Mouse (Mus musculus) ES-Bruce4 (cell line): ENCODE measurements at regions not wholly inside any gene's neighbourhood (a gene's known extent, or its start where the extent isn't known, plus 50 kb on each side); places are given as distances from the start of the nearest gene placed in this dataset.

ENCODE experiments used
- CTCF ChIP-seq: IDR thresholded peaks from one replicate; pipeline ENCODE4 v1.8.1; 2011; ENCODE audit warnings: low read depth, low read length
- EP300 ChIP-seq: IDR thresholded peaks from 2 replicates; pipeline ENCODE4 v1.6.1; 2011; ENCODE audit warnings: low read depth, low read length; ENCODE audit not compliant: insufficient read depth
- POLR2A ChIP-seq: IDR thresholded peaks from one replicate; pipeline ENCODE4 v1.8.1; 2011; ENCODE audit warnings: low read length; ENCODE audit not compliant: insufficient read depth

DNA sequence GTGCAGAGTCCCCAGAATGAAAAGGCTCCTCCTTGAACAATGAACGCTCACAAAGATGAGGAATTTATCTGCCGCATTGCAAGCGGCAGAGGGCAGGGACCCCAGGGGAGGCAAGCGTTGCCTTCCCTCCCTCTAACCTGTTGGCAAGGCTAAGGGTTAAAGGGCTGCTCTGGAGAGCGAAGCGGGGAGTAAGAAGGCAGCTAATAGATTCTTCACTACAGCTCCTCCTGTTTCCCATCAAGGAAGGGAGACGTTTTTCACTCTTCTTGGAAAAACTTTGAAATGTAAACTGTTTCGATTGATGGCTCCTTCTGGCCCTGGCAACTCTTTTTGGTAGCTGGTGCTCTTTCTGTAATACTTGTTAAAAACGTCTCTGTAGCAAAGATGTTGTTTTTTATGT is 162.9 kb downstream of the Cetn3 start:
- TF ChIP-seq CTCF, result no peak
- TF ChIP-seq POLR2A, result no peak
- TF ChIP-seq EP300, result no peak
